Mouse (Mus musculus) spleen, adult 2 months (tissue): ENCODE measurements at regions not wholly inside any gene's neighbourhood (a gene's known extent, or its start where the extent isn't known, plus 50 kb on each side); places are given as distances from the start of the nearest gene placed in this dataset.

Experiments used
- DNase-seq, 2 experiments: peaks; one replicate each; pipeline versions ENCODE4 v3.0.0 to v3.0.0-alpha.2; 2012 to 2021; ENCODE audit warnings: low spot score in 2 of 2, low read depth in 1 of 2
- H3K27ac ChIP-seq: fragments of 200-500 bp; 2 replicates; pipeline ENCODE4 v1.5.1; 2012; ENCODE audit warnings: low read length, inconsistent platforms; ENCODE audit not compliant: insufficient read depth
- H3K27me3 ChIP-seq: fragments of 200-500 bp; 2 replicates; pipeline ENCODE4 v1.6.1; 2012; ENCODE audit warnings: mild to moderate bottlenecking, moderate library complexity, low read length, inconsistent platforms; ENCODE audit not compliant: control insufficient read depth, insufficient read depth
- H3K36me3 ChIP-seq: fragments of 200-500 bp; 2 replicates; pipeline ENCODE4 v1.6.1; 2012; ENCODE audit warnings: mild to moderate bottlenecking, low read length, inconsistent platforms; ENCODE audit not compliant: control insufficient read depth, insufficient read depth
- H3K4me1 ChIP-seq: fragments of 200-500 bp; 2 replicates; pipeline ENCODE4 v1.6.1; 2011; ENCODE audit warnings: inconsistent platforms; ENCODE audit not compliant: control insufficient read depth, insufficient read depth, insufficient read length
- H3K4me3 ChIP-seq: fragments of 200-500 bp; 2 replicates; pipeline ENCODE4 v1.5.1; 2011; ENCODE audit warnings: mild to moderate bottlenecking, inconsistent platforms; ENCODE audit not compliant: insufficient read depth, insufficient read length; ENCODE audit errors: extremely low read depth
- CTCF ChIP-seq: fragments of 200-500 bp; IDR thresholded peaks from 2 replicates; pipeline ENCODE4 v1.5.1; 2011; ENCODE audit warnings: mild to moderate bottlenecking, inconsistent platforms; ENCODE audit not compliant: insufficient read depth, insufficient read length, insufficient replicate concordance; ENCODE audit errors: extremely low read depth
- POLR2A ChIP-seq: fragments of 200-500 bp; IDR thresholded peaks from 2 replicates; pipeline ENCODE4 v1.6.1; 2011; ENCODE audit warnings: low read depth, low read length, inconsistent platforms
- WGBS: fragments of 180-500 bp; shearing (Covaris S2); methylation state at CpG from one replicate; pipeline ENCODE4 v1.1.7; 2018; 5-methylcytosine and 5-hydroxymethylcytosine counted together

GRCm38 (mm10) chr12:107121990-107122389 lies 366.4 kb upstream of the 3110018I06Rik start:
- DNase-seq = no peak
- no peak for TF ChIP-seq CTCF
- no peak for TF ChIP-seq POLR2A
- Histone ChIP-seq H3K4me1 (no peaks in the 10 kb centered on the region), H3K27me3 (no peaks in the 10 kb centered on the region), H3K27ac (peak overlapping the region; percentile 52; the same call in 1 of the 2 replicates), H3K36me3 (no peaks in the 10 kb centered on the region), H3K4me3 (no peak overlapping the region)
- 68% methylated on average over 4 of the region's 4 CpGs for WGBS

- H3K4me3 ChIP-seq = no peak overlapping the region
- peak in 1 of 2 experiments; percentile 25 for DNase-seq
- TF ChIP-seq CTCF = no peak
- peak overlapping the region; percentile 81 for H3K27ac ChIP-seq
- no peaks in the 10 kb centered on the region; the same call in 1 of the 2 replicates for H3K4me1 ChIP-seq
- H3K36me3 ChIP-seq = no peaks in the 10 kb centered on the region
- H3K27me3 ChIP-seq = no peaks in the 10 kb centered on the region
- 66% methylated on average over 8 of the region's 8 CpGs for WGBS
These were observed 364.8 kb upstream of the 3110018I06Rik start for GRCm38 (mm10) chr12:107123661-107124060.

- H3K27me3 ChIP-seq = no peaks in the 10 kb centered on the region
- no peak for DNase-seq
- TF ChIP-seq POLR2A (no peak), CTCF (no peak)
- no peaks in the 10 kb centered on the region; the same call in 1 of the 2 replicates for H3K4me1 ChIP-seq
- H3K4me3 ChIP-seq = no peak overlapping the region
- no peaks in the 10 kb centered on the region for H3K36me3 ChIP-seq
- WGBS = 78% methylated on average over 17 of the region's 17 CpGs
- peak overlapping the region; percentile 81 for H3K27ac ChIP-seq
These were observed 364.1 kb upstream of the 3110018I06Rik start for GRCm38 (mm10) chr12:107124263-107124885.

GRCm38 (mm10) chr12:107125201-107125600 lies 363.2 kb upstream of the 3110018I06Rik start:
- Histone ChIP-seq H3K27ac (peak overlapping the region; percentile 81), H3K36me3 (no peaks in the 10 kb centered on the region), H3K4me1 (no peaks in the 10 kb centered on the region; the same call in 1 of the 2 replicates), H3K27me3 (no peaks in the 10 kb centered on the region), H3K4me3 (no peak overlapping the region)
- WGBS = 84% methylated on average over 7 of the region's 7 CpGs
- TF ChIP-seq CTCF (no peak), POLR2A (no peak)
- no peak for DNase-seq

GRCm38 (mm10) chr12:107126056-107126455 lies 362.4 kb upstream of the 3110018I06Rik start:
- 66% methylated on average over 10 of the region's 10 CpGs for WGBS
- TF ChIP-seq POLR2A = no peak
- TF ChIP-seq CTCF = no peak
- Histone ChIP-seq H3K27me3 (no peaks in the 10 kb centered on the region), H3K4me3 (no peak overlapping the region), H3K4me1 (no peaks in the 10 kb centered on the region; the same call in 1 of the 2 replicates), H3K27ac (peak overlapping the region; percentile 63), H3K36me3 (no peaks in the 10 kb centered on the region)
- DNase-seq = no peak

- H3K27ac ChIP-seq = no peak overlapping the region
- TF ChIP-seq POLR2A (no peak), CTCF (no peak)
These were observed 360.8 kb upstream of the 3110018I06Rik start for GRCm38 (mm10) chr12:107127591-107127990.

GRCm38 (mm10) chr12:107129232-107129631 lies 359.2 kb upstream of the 3110018I06Rik start:
- H3K27ac ChIP-seq = peak overlapping the region; percentile 42
- TF ChIP-seq CTCF (no peak), POLR2A (no peak)
- DNase-seq = no peak
- H3K27me3 ChIP-seq = no peaks in the 10 kb centered on the region
- no peaks in the 10 kb centered on the region for H3K36me3 ChIP-seq
- H3K4me1 ChIP-seq = no peaks in the 10 kb centered on the region; the same call in 1 of the 2 replicates
- H3K4me3 ChIP-seq = no peak overlapping the region
- 53% methylated on average over 6 of the region's 6 CpGs for WGBS

More at GRCm38 (mm10) chr12:107127591-107127990, 360.8 kb upstream of the 3110018I06Rik start:
- H3K4me3 ChIP-seq = no peak overlapping the region
- no peaks in the 10 kb centered on the region for H3K27me3 ChIP-seq
- no peaks in the 10 kb centered on the region for H3K36me3 ChIP-seq
- 67% methylated on average over 3 of the region's 3 CpGs for WGBS
- DNase-seq = no peak
- H3K4me1 ChIP-seq = no peaks in the 10 kb centered on the region; the same call in 1 of the 2 replicates
